Mouse (Mus musculus) forebrain, postnatal 0 days (tissue): ENCODE results near the gene Sesn1. TPM values are rescaled to one million over a fixed set of nuclear protein-coding genes. Genes with fewer than 3 reads are reported as not detected.
"Not testable (repeated sequence)": the region's sequence is repeated elsewhere in the genome, so short reads cannot be mapped to it uniquely, and the experiment has no call there.

Experiments used
- ATAC-seq: fragments of 200-750 bp; cut with Nextera tagmentation; 2 replicates; pipeline ENCODE4 v1.8.0; 2017; ENCODE audit warnings: mild to moderate bottlenecking, moderate library complexity
- DNase-seq: peaks from one replicate; pipeline ENCODE4 v3.0.0-alpha.2; 2015
- H3K27ac ChIP-seq: fragments of 300-500 bp; sonication (generic); 2 replicates; pipeline ENCODE4 v1.5.1; 2014; ENCODE audit warnings: low read depth, mild to moderate bottlenecking, antibody characterized with exemption, low read length, moderate library complexity, mixed read lengths
- H3K27me3 ChIP-seq: fragments of 300-500 bp; sonication (generic); 2 replicates; pipeline ENCODE4 v1.6.1; 2014; ENCODE audit warnings: mild to moderate bottlenecking, low read length, mixed read lengths; ENCODE audit not compliant: insufficient read depth
- H3K36me3 ChIP-seq: fragments of 300-500 bp; sonication (generic); 2 replicates; pipeline ENCODE4 v1.6.1; 2014; ENCODE audit warnings: mild to moderate bottlenecking, moderate library complexity; ENCODE audit not compliant: insufficient read depth
- H3K4me1 ChIP-seq: fragments of 300-500 bp; sonication (generic); 2 replicates; pipeline ENCODE4 v1.6.1; 2014; ENCODE audit warnings: antibody characterized with exemption; ENCODE audit not compliant: insufficient read depth
- H3K4me2 ChIP-seq: fragments of 300-500 bp; sonication (generic); 2 replicates; pipeline ENCODE4 v1.6.1; 2014; ENCODE audit warnings: low read depth, mild to moderate bottlenecking, moderate library complexity
- H3K4me3 ChIP-seq: fragments of 300-500 bp; sonication (generic); 2 replicates; pipeline ENCODE4 v1.5.1; 2014; ENCODE audit warnings: low read depth, low read length, mixed read lengths
- H3K9ac ChIP-seq: fragments of 300-500 bp; sonication (generic); 2 replicates; pipeline ENCODE4 v1.6.1; 2014; ENCODE audit warnings: mild to moderate bottlenecking
- H3K9me3 ChIP-seq: fragments of 300-500 bp; sonication (generic); 2 replicates; pipeline ENCODE4 v1.6.1; 2016; ENCODE audit warnings: low read length
- CTCF ChIP-seq: sonication (generic); IDR thresholded peaks from 2 replicates; pipeline ENCODE4 v1.5.1; 2016; ENCODE audit warnings: antibody characterized with exemption, control low read depth, low read depth
- WGBS: fragments of 180-500 bp; shearing (Covaris S2); extraction: QIAGEN DNeasy Blood & Tissue Kit; methylation state at CpG from one replicate; pipeline ENCODE4 v1.1.7; 2014; 5-methylcytosine and 5-hydroxymethylcytosine counted together
- polyA plus RNA-seq: library from polyadenylated mRNA; unstranded; fragments of >200 nt; fragmentation: Nextera tagmentation; extraction: Ambion mirVana; gene quantifications from 2 replicates; pipeline ENCODE4 v1.2.1, GENCODE M21; 2015
- total RNA-seq: library from RNA; depleted of rRNA; stranded (reverse); fragments of >200 nt; gene quantifications from 2 replicates; pipeline ENCODE4 v1.2.3, GENCODE M21; 2014

The Sesn1 gene
- total and polyA plus RNA-seq, 2 experiments from 2014 or later = 34.0 to 43.4 TPM

DNA sequence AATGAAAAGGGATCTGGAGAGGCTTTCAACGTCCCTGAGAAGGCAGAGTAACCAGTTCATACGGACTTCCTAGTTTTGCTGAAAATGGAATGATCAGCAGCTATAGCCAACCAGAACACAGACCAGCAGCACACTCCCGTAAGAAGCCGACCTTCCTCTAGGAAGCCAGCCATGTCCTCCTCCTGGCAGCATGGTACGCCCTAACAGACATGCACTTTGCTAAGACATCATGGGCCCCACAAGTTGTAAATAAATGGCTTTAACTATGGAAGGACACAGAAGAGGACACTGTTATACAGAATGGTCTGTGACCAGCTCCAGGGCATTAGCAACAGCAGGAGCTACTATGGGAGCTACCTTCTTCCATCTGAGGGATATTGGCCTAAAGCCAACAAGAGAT is 123.2 kb downstream of the Sesn1 start:
- Histone ChIP-seq H3K4me3 (no peak overlapping the region), H3K27me3 (no peaks in the 10 kb centered on the region), H3K9ac (no peak overlapping the region), H3K4me2 (no peak overlapping the region), H3K36me3 (no peaks in the 10 kb centered on the region), H3K9me3 (no peaks in the 10 kb centered on the region), H3K27ac (no peak overlapping the region), H3K4me1 (peaks cover 15% of the 10 kb centered on the region)
- DNase-seq = no peak
- WGBS = 61% methylated on average over 5 of the region's 5 CpGs
- no peak for TF ChIP-seq CTCF
- no peak for ATAC-seq

DNA sequence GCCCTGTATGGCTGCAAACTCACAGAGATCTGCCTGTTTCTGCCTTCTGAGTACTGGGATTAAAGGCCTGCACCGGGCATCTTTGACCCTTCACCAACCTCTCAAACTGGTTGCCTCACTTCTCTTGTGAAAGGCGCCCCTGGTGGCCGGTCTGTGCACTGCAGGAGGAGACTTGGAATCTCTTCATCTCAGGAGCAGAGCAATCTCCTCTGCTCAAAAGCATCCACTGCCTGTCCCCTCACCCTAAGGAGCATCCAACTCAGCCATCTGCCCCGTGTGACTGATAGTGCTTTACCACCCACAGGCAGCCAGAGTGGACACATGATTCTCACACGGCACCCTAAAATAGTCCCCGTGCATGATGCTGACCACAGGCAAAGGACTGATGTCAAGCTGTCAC is 123.8 kb downstream of the Sesn1 start:
- no peak for DNase-seq
- H3K4me3 ChIP-seq = no peak overlapping the region
- H3K36me3 ChIP-seq = no peaks in the 10 kb centered on the region
- no peak overlapping the region for H3K4me2 ChIP-seq
- no peaks in the 10 kb centered on the region for H3K27me3 ChIP-seq
- H3K9me3 ChIP-seq = no peaks in the 10 kb centered on the region
- TF ChIP-seq CTCF = peak; percentile 65
- H3K9ac ChIP-seq = no peak overlapping the region
- ATAC-seq = no peak
- 68% methylated on average over 6 of the region's 6 CpGs for WGBS
- no peak overlapping the region for H3K27ac ChIP-seq
- H3K4me1 ChIP-seq = peaks cover 15% of the 10 kb centered on the region

DNA sequence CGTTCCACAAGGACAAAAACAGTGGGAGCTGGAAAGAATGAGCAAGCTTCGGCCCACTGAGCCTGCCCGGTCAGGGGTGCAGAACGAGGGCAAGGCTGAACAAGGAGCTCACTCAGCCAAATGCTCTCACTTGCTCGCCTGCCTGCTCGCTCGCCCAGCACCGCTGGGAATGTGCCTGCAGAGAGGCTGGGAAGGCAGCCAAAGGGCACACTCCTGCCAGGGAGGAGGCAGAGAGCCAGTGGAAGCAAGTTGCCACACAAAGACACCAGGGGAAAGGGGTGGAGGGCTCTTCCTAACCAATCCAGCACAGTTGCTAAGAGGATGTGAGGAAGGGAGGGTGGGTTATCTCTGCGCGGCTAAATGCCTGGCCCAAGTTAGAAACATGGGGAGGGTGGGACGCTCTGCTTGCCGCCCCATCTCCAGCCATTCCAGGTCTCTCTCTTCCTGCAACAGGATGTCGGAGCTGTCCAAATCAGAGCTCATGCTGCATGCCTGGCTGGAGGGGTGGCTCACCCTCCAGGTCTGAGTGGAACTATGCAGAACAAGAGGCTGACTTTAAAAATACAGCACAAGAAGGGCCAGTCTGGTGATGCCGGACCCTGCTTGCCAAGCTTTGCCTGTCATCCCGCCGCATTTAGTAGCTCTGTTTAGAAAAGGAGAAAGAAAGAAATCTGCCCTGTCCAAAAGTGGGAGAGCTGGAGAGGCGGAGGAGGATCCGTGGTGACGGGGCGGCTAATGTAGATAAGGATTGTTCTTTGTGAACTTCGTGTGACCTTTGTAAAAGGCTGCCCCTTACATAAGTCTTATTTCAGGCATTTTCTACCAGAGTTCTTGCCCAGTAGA is 125.1 kb downstream of the Sesn1 start:
- WGBS = 6% methylated on average over 21 of the region's 21 CpGs
- Histone ChIP-seq H3K4me1 (peaks cover 15% of the 10 kb centered on the region), H3K4me2 (peak overlapping the region; percentile 31), H3K4me3 (0 out of 2 replicates have a peak overlapping the region, but pooled peaks have one; percentile 4), H3K9me3 (no peaks in the 10 kb centered on the region), H3K9ac (peak overlapping the region; percentile 6; the same call in 1 of the 2 replicates), H3K27me3 (no peaks in the 10 kb centered on the region), H3K36me3 (no peaks in the 10 kb centered on the region), H3K27ac (peak overlapping the region; percentile 62)
- TF ChIP-seq CTCF = 0 out of 2 replicates have a peak, but pooled peaks have one; percentile 2
- DNase-seq (peak; percentile 88), ATAC-seq (peak; percentile 90)

DNA sequence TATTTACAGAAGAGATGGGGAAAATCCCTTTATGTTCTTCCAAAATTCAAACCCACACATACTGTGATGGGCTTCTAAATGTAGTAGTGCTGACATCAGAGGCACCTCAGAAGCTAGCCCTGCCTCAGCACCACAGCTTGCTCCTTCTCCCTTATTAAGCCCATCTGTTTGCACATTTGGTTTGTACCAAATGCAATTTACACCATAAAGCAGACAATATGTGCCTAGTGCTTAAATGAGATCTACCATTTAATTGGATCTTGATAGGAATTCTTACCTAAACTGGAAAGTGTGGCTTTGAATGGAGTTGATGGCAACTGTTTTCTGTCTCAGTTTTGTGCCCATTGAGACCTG is 125.7 kb downstream of the Sesn1 start:
- no peak overlapping the region for H3K9ac ChIP-seq
- no peak for ATAC-seq
- peaks cover 15% of the 10 kb centered on the region for H3K4me1 ChIP-seq
- no peak overlapping the region for H3K4me3 ChIP-seq
- no peaks in the 10 kb centered on the region for H3K36me3 ChIP-seq
- TF ChIP-seq CTCF = no peak
- peak overlapping the region; percentile 31 for H3K4me2 ChIP-seq
- DNase-seq = peak; percentile 52
- H3K9me3 ChIP-seq = no peaks in the 10 kb centered on the region
- peak overlapping the region; percentile 62 for H3K27ac ChIP-seq
- no peaks in the 10 kb centered on the region for H3K27me3 ChIP-seq

DNA sequence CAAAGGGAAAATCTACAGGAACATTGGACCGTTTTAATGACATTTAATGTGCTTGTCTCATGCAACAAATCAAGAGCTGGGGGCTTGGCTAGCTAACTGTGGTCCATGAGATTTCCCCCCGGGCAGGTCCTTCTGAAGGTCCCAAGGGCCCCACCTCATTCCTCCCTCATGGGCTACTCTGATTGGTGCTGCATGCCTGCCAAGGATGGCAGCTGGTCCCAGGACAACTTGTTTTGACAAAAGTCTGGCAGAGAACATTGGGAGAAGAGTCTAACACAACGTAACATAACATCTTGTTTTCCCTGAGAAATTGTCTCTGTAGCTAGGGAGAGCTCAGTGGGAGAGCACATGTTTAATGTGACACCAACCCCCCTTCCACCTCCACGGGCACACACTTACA is 126.4 kb downstream of the Sesn1 start:
- TF ChIP-seq CTCF = no peak
- no peaks in the 10 kb centered on the region for H3K27me3 ChIP-seq
- WGBS = 30% methylated on average over 4 of the region's 4 CpGs
- H3K4me3 ChIP-seq = no peak overlapping the region
- ATAC-seq (no peak), DNase-seq (peak; percentile 52)
- no peaks in the 10 kb centered on the region for H3K9me3 ChIP-seq
- H3K4me1 ChIP-seq = peaks cover 15% of the 10 kb centered on the region
- no peak overlapping the region for H3K4me2 ChIP-seq
- no peak overlapping the region for H3K9ac ChIP-seq
- no peak overlapping the region for H3K27ac ChIP-seq
- no peaks in the 10 kb centered on the region for H3K36me3 ChIP-seq

DNA sequence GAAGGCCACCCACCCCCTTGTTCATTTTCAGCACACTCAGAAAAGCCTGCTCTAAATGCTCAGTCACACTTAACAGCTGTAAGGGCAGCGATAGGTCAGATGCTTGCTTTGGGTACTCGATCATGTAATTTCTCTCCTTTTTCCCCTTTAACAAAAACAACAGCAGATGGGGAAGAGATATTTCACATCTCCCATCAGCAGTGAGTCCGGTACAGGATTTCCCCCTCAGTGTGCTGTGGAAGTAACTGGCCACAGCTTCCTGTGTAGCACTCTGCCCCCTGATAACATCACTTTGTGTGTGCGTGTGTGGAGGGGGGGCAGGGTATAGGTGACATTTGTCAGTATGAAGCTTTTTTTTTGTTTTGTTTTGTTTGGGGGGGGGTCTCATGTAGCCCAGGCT is 127.4 kb downstream of the Sesn1 start:
- Histone ChIP-seq H3K27ac (no peak overlapping the region), H3K4me2 (no peak overlapping the region), H3K4me1 (peaks cover 11% of the 10 kb centered on the region), H3K36me3 (no peaks in the 10 kb centered on the region), H3K27me3 (no peaks in the 10 kb centered on the region), H3K4me3 (no peak overlapping the region), H3K9me3 (no peaks in the 10 kb centered on the region), H3K9ac (no peak overlapping the region)
- DNase-seq (no peak), ATAC-seq (no peak)
- 46% methylated on average over 4 of the region's 4 CpGs for WGBS
- no peak for TF ChIP-seq CTCF

DNA sequence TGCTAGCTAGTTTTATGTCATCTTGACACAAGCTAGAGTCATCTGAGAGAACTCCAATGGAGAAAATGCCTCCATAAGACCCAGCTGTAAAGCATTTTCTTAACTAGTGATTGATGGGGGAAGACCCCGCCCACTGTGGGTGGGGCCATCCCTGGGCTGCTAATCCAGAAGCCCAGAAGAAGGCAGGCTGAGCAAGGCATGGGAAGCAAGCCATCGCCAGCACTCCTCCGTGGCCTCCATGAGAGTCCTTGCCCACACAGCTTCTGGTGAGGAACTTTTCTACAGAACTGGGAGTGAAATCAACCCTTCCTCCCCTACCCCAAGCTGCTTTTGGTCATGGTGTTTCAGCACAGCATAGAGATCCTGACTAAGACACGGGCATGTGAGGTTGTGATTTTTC is 129.4 kb downstream of the Sesn1 start:
- DNase-seq (no peak), ATAC-seq (no peak)
- Histone ChIP-seq H3K9me3 (no peaks in the 10 kb centered on the region), H3K4me1 (peaks cover 8% of the 10 kb centered on the region), H3K27ac (no peak overlapping the region), H3K27me3 (no peaks in the 10 kb centered on the region), H3K36me3 (no peaks in the 10 kb centered on the region), H3K4me2 (no peak overlapping the region), H3K4me3 (no peak overlapping the region), H3K9ac (no peak overlapping the region)
- no peak for TF ChIP-seq CTCF
- WGBS = 76% methylated on average over 4 of the region's 4 CpGs

DNA sequence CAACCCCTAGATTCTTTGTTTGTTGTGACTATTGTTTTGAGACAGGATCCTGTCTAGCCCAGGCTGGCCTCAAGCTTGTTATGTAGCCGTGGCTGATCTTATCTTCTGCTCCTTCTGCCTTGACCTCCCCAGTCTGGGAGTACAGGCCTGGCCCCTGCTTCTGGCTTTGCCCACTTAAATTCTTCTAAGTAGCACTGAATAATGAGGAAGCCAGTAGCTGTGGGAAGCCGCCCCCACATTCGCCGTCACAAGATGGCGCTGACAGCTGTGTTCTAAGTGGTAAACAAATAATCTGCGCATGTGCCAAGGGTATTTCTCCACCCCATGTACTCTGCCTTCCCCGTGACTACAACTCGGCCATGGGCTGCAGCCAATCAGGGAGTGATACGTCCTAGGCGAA is 142.6 kb downstream of the Sesn1 start:
- not testable (repeated sequence) for H3K9ac ChIP-seq, H3K36me3 ChIP-seq, H3K4me2 ChIP-seq, H3K9me3 ChIP-seq, H3K4me3 ChIP-seq, H3K27me3 ChIP-seq, DNase-seq, H3K4me1 ChIP-seq, ATAC-seq, H3K27ac ChIP-seq
- 80% methylated on average over 6 of the region's 10 CpGs for WGBS
